Mouse (Mus musculus) embryonic facial prominence, embryonic 12.5 days (tissue): ENCODE results near the gene Prrt1. TPM values are rescaled to one million over a fixed set of nuclear protein-coding genes. Genes with fewer than 3 reads are reported as not detected.

ENCODE experiments used
- ATAC-seq: fragments of 200-750 bp; cut with Nextera tagmentation; 2 replicates; pipeline ENCODE4 v1.8.0; 2017; ENCODE audit not compliant: insufficient number of reproducible peaks, insufficient read depth, low FRiP score, low TSS enrichment
- H3K27ac ChIP-seq: fragments of 300-500 bp; sonication (generic); 2 replicates; pipeline ENCODE4 v1.5.1; 2016; ENCODE audit warnings: mild to moderate bottlenecking
- H3K27me3 ChIP-seq: fragments of 300-500 bp; sonication (generic); 2 replicates; pipeline ENCODE4 v1.6.1; 2016; ENCODE audit warnings: mild to moderate bottlenecking, moderate library complexity
- H3K36me3 ChIP-seq: fragments of 300-500 bp; sonication (generic); 2 replicates; pipeline ENCODE4 v1.6.1; 2016; ENCODE audit warnings: mild to moderate bottlenecking
- H3K4me1 ChIP-seq: fragments of 300-500 bp; sonication (generic); 2 replicates; pipeline ENCODE4 v1.6.1; 2016
- H3K4me2 ChIP-seq: fragments of 300-500 bp; sonication (generic); replicated peaks from 2 replicates; pipeline ENCODE4 v1.6.1; 2016; ENCODE audit warnings: mild to moderate bottlenecking, moderate library complexity
- H3K4me3 ChIP-seq: fragments of 300-500 bp; sonication (generic); 2 replicates; pipeline ENCODE4 v1.5.1; 2016; ENCODE audit warnings: mild to moderate bottlenecking
- H3K9ac ChIP-seq: fragments of 300-500 bp; sonication (generic); 2 replicates; pipeline ENCODE4 v1.6.1; 2016; ENCODE audit warnings: mild to moderate bottlenecking, moderate library complexity
- H3K9me3 ChIP-seq: fragments of 300-500 bp; sonication (generic); 2 replicates; pipeline ENCODE4 v1.6.1; 2016; ENCODE audit warnings: mild to moderate bottlenecking, moderate library complexity
- whole genome bisulfite sequencing: fragments of 180-500 bp; shearing (Covaris S2); methylation state at CpG from one replicate; pipeline ENCODE4 v1.1.7; 2016; 5-methylcytosine and 5-hydroxymethylcytosine counted together
- polyA plus RNA-seq: library from polyadenylated mRNA; unstranded; fragments of >200 nt; fragmentation: Nextera tagmentation; extraction: Ambion mirVana; gene quantifications from 2 replicates; pipeline ENCODE4 v1.2.1, GENCODE M21; 2016

Prrt1 gene
- polyA plus RNA-seq, 1 experiment from 2014 or later = 0.56 TPM

DNA sequence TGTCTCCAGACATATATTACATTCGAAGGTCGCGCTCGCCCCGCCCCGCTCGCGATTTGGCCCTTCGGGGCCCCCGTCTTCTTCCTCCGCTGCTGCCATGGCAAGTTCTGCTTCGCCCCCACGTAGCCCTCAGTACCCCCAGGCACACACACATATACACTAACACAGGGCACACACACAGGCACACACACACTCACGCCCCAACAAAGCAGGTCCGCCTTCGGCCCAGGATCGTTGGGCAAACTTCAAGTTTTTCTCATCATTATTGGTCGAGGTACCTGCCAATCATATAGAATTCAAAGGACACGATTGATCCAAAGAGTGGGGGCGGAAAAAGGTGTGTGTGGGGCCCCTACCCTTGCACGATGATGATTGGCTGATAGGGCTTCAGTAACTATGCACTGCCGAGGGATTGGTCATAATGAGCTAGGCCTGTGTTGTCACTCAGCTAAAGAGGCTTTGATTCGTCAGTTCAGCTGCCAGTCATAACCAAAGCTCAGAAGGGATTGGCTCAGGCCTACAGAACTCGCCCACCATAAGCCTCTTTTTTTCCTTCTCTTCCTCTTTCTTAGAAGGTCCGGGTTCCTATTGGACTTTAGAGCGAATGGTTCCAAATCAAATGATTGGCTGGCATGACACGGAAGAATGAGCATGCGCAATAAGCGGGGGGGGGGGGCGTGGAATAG, 25.8 kb upstream of the Prrt1 start, which contains the start of gene Rnf5:
Rnf5 (minus strand) TSS at position 316 of the 686 bp plus-strand sequence.
- Histone ChIP-seq H3K4me1 (peaks cover 40% of the 10 kb centered on the region), H3K9me3 (no peaks in the 10 kb centered on the region), H3K4me3 (peak within 1 kb of the TSS; percentile 97), H3K36me3 (peaks cover 23% of the 10 kb centered on the region), H3K4me2 (peak within 1 kb of the TSS; percentile 91), H3K27ac (peak within 1 kb of the TSS; percentile 91), H3K27me3 (no peaks in the 10 kb centered on the region), H3K9ac (peak within 1 kb of the TSS; percentile 97)
- WGBS = 2% methylated on average over 30 of the region's 30 CpGs
- peak; percentile 95 for ATAC-seq

DNA sequence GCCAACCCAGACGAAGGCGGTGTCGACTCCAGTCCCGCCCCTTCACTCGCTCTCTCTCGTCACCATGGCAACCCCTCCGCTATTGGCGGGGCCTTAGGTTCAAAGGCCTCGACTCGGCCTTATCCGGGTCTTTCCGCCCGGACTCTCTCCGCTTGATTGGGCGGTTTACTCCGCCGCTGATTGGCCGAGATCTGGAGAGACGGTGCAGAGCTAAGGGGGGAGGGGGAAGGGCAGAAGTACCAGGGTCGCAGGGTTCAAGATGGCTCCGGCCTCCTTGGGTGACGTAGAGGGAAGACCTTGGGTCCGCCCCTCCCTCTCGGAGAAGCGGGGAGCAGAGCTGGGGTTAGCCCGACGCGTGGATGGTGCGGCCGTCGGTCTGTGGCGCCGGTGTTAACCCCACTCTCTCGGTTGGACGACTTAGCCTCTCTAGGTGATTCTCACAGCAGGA, 25.2 kb upstream of the Prrt1 start, which contains the start of gene Agpat1:
Agpat1 (plus strand) TSS at position 202 of the 448 bp plus-strand sequence.
- Histone ChIP-seq H3K27ac (peak within 1 kb of the TSS; percentile 91), H3K9ac (peak within 1 kb of the TSS; percentile 97), H3K4me2 (peak within 1 kb of the TSS; percentile 91), H3K4me1 (peaks cover 41% of the 10 kb centered on the region), H3K36me3 (peaks cover 23% of the 10 kb centered on the region), H3K4me3 (peak within 1 kb of the TSS; percentile 97), H3K9me3 (no peaks in the 10 kb centered on the region), H3K27me3 (no peaks in the 10 kb centered on the region)
- WGBS = under 1% methylated on average over 34 of the region's 35 CpGs
- peak; percentile 80 for ATAC-seq

DNA sequence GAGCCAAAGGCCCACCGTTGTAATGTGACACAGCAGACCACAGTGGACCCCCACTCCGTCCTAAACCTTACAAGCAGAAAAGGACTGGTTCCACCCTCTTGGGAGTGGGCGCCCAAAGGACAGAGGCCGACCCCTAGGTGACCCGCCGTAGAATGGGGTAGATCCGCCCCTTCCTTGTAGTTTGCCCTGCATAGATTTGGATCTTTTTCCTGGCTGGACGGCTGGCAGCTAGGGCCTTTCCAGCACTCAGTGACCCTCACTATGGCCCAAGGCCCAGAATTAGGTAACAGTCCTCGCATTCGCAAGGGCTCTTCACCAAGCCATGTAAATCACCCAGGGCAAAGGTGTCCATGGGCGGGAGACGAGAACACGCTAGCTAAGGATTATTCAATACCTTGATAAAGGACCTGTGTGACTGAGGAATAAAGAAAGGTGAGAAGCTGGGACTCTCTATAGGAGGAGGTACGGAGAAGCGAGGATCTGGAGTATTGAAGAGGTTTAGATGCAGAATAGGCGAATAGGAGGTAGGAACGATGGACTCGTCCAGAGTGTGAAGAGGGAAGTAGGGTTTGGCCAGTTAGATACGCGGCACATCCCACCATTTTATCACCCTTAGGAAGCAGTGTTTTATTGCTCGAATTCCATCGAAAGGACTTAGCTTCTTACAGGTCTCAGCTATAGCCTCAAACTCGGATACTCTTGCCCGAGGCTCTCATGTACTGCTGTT, 24.7 kb upstream of the Prrt1 start:
- peaks cover 41% of the 10 kb centered on the region for H3K4me1 ChIP-seq
- ATAC-seq = no peak; the same call in 1 of the 2 replicates
- 17% methylated on average over 24 of the region's 24 CpGs for WGBS

DNA sequence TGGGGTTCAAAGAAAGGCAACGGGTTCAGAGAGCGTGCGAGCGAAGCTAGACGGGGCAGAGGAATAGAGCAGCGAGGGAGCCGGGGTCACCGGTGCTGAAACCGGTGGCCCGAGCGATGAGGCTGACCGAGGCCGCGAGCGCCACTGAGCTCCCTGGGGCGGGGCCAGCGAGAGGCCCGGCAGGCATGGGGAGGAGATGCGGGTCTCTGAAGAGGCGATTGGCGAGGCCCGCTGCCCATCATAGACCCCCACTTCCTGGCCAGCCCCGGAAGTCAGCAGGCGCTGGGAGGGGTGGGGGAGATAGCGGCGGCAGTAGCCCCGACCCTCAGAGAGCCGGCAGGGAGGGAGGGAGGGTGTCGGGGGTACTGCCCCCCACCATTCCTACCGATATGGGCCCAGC, 23.7 kb upstream of the Prrt1 start:
- Histone ChIP-seq H3K27ac (peak overlapping the region; percentile 91), H3K27me3 (no peaks in the 10 kb centered on the region), H3K4me2 (peak overlapping the region; percentile 91), H3K4me3 (peak overlapping the region; percentile 97), H3K9me3 (no peaks in the 10 kb centered on the region), H3K4me1 (peaks cover 41% of the 10 kb centered on the region), H3K36me3 (peaks cover 24% of the 10 kb centered on the region), H3K9ac (peak overlapping the region; percentile 97)
- WGBS = under 1% methylated on average over 30 of the region's 30 CpGs
- ATAC-seq = peak; percentile 42

More for the DNA sequence above, 24.7 kb upstream of the Prrt1 start:
- peak overlapping the region; percentile 97 for H3K9ac ChIP-seq
- H3K9me3 ChIP-seq = no peaks in the 10 kb centered on the region
- peak overlapping the region; percentile 97 for H3K4me3 ChIP-seq
- H3K36me3 ChIP-seq = peaks cover 23% of the 10 kb centered on the region
- peak overlapping the region; percentile 91 for H3K27ac ChIP-seq
- H3K4me2 ChIP-seq = peak overlapping the region; percentile 91
- H3K27me3 ChIP-seq = no peaks in the 10 kb centered on the region

DNA sequence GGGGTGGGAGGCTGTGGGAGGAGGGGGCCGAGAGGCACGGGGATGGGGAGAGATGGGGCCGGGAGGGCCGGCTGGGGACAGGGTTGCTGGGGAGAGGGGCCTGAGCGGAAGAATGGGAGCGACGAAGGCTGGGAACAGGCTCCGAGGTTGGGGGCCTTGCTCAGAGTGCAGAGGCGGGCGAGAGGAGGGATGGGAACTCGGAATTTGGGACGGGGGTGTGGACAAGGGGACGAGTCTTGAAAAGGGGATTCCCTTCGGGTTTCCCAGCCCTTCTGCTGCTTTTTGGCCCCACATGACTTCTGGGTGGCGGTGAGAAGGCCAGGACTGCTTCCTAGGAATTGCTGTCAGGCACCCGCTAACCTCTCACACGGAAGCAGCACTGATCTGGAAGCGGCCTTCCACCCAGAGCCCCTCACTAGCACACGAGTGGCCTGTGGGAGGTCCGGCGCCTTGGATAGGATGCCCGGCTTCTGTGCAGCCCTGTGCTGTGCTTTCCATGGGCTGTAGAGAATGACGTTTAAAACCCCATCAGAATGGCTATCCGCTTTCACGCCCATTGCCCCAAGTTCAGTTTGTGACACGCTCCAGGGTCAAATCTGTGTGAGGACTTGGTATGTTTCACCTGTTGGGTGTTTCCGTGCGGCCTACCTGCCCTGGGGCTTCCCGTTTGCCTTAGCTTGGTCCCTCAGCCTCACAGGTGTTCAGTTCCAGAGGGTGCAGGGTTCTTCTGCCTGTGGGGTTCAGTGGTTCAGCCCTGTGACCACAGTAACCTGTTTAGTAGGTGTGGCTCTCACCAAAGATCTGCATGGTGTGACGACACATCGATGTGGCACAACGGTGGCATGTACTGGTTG, 22.9 kb upstream of the Prrt1 start:
- Histone ChIP-seq H3K4me1 (peaks cover 41% of the 10 kb centered on the region), H3K36me3 (peaks cover 26% of the 10 kb centered on the region), H3K27ac (peak overlapping the region; percentile 91), H3K9me3 (no peaks in the 10 kb centered on the region), H3K9ac (peak overlapping the region; percentile 97), H3K4me3 (peak overlapping the region; percentile 97), H3K4me2 (peak overlapping the region; percentile 91), H3K27me3 (no peaks in the 10 kb centered on the region)
- no peak for ATAC-seq
- 16% methylated on average over 32 of the region's 32 CpGs for WGBS

DNA sequence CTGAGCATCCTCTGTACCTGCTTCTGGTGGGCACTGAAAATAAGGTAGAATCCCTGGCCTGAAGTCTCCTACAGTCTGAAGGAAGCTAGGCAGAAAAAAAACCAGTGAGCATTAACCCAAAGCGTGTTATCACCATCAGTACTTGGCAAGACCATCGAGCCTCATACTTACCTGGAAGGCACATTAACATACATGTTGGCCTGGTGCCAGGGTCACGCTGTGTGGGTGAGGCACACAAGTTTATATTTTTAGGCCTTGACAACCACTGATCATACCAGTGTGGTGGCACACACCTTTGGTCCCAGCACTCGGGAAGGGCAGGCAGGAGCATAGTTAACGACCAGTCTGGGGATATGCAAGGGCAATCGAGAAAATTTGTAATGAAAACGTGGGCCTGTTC, 21.3 kb upstream of the Prrt1 start:
- Histone ChIP-seq H3K4me3 (no peak overlapping the region), H3K36me3 (peaks cover 35% of the 10 kb centered on the region), H3K9me3 (no peaks in the 10 kb centered on the region), H3K27me3 (no peaks in the 10 kb centered on the region), H3K4me2 (no peak overlapping the region), H3K9ac (no peak overlapping the region), H3K4me1 (peaks cover 30% of the 10 kb centered on the region), H3K27ac (no peak overlapping the region)
- no peak for ATAC-seq
- WGBS = 89% methylated on average over 7 of the region's 7 CpGs

DNA sequence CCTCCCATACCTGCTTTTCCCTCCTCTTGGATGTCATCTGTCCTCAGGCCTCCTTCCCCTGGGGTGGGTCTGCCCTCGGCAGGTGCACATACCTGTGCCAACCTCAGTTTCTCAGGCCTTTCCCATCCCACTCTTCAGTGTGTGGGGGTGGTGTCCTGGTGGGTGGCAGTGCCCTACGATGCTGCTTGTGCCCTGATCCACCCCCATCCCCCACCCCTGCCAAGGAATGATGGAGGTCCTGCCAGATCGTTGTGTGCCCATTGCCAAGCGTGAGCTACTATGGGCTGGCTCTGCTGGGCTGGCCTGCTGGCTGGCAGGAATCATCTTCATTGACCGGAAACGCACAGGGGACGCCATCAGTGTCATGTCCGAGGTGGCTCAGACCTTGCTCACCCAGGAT, 18.3 kb upstream of the Prrt1 start:
- no peak for ATAC-seq
- WGBS = 91% methylated on average over 8 of the region's 8 CpGs
- Histone ChIP-seq H3K36me3 (peaks cover 53% of the 10 kb centered on the region), H3K27me3 (no peaks in the 10 kb centered on the region), H3K4me3 (no peak overlapping the region), H3K9me3 (no peaks in the 10 kb centered on the region), H3K4me2 (no peak overlapping the region), H3K9ac (no peak overlapping the region), H3K4me1 (peaks cover 19% of the 10 kb centered on the region), H3K27ac (no peak overlapping the region)

DNA sequence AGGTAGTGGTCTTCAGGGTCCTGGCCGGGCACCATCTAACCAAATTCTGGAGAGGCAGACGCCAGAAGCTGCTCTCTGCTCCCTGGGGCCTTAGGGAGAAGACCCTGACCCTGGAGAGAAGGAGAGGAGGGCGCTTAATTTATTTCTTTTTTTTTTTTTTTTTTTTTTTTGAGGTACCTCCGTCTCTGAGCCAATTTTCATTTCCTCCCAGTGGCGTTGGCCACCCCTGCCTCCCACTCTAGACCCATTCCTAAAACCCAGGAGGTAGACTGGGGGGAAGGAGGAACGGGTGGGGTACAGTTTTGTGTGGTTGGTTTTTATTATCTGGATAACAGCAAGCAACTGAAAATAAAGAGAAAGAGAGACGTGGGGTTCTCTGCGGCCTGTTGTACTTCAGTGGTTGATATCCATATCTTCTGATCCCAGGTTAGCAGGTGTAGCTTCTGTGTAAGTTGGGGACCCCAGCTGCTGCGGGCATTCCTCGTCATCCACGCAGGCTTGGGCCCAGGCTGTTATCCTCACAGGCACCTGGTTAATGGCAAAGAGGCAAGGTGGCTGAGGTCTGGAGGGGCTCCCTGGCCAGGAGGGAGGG, 16.2 kb upstream of the Prrt1 start:
- Histone ChIP-seq H3K4me1 (peaks cover 5% of the 10 kb centered on the region; the same call in 1 of the 2 replicates), H3K9ac (no peak overlapping the region), H3K27me3 (no peaks in the 10 kb centered on the region), H3K4me3 (no peak overlapping the region), H3K9me3 (no peaks in the 10 kb centered on the region), H3K4me2 (no peak overlapping the region), H3K36me3 (peaks cover 64% of the 10 kb centered on the region), H3K27ac (no peak overlapping the region)
- no peak for ATAC-seq
- 86% methylated on average over 11 of the region's 11 CpGs for WGBS

DNA sequence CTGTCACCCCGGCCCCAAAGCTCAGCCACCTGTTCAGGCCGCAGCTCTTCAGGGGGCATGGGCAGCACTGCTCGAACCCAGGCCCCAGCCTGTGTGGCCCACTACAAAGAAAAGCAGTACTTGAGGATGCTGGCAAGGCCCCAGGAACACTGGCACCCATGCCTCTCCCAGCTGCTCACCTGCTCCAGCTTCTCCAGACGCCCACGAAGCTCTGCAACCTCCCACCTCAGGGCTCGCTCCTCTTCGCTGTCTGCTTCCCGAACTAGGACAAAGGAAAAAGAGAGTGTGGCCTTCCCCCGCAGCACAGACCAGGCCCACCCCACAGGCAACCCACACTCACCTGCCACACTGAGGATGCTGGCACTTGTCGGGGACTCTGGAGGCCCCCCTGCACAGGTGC, 15.5 kb upstream of the Prrt1 start:
- 93% methylated on average over 10 of the region's 10 CpGs for WGBS
- H3K4me2 ChIP-seq = no peak overlapping the region; the same call in 1 of the 2 replicates
- H3K9ac ChIP-seq = no peak overlapping the region
- no peaks in the 10 kb centered on the region for H3K4me1 ChIP-seq
- H3K27me3 ChIP-seq = no peaks in the 10 kb centered on the region
- H3K4me3 ChIP-seq = no peak overlapping the region
- no peak overlapping the region for H3K27ac ChIP-seq
- peaks cover 62% of the 10 kb centered on the region for H3K36me3 ChIP-seq
- no peaks in the 10 kb centered on the region for H3K9me3 ChIP-seq
- no peak for ATAC-seq

DNA sequence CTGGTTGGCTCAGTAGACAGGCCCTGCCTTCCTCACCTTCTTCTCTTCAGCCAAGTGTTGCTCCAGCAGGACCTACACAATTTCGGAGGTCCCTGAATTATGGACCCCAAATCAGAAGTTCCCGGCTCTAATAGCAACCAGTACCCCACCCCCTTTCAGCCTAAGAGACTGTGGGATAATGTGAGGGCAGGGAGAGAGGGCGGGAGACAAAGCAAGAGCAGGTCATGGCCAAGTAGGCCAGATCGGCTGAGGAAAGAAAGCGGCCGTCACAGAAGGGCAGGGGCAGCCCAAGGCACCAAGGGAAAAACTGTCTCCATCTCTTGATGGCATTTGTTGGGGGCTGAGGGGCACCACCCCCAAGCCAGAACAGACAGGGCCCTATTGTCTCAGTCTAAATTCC, 13.5 kb upstream of the Prrt1 start, which contains the start of gene Egfl8:
Egfl8 (minus strand) TSS at position 101 of the 400 bp plus-strand sequence.
- 44% methylated on average over 6 of the region's 6 CpGs for WGBS
- Histone ChIP-seq H3K27me3 (no peaks in the 10 kb centered on the region), H3K4me1 (no peaks in the 10 kb centered on the region), H3K36me3 (peaks cover 62% of the 10 kb centered on the region), H3K4me3 (no peak within 1 kb of the TSS), H3K4me2 (no peak within 1 kb of the TSS), H3K9me3 (no peaks in the 10 kb centered on the region), H3K9ac (no peak within 1 kb of the TSS), H3K27ac (no peak within 1 kb of the TSS; the same call in 1 of the 2 replicates)
- no peak for ATAC-seq

DNA sequence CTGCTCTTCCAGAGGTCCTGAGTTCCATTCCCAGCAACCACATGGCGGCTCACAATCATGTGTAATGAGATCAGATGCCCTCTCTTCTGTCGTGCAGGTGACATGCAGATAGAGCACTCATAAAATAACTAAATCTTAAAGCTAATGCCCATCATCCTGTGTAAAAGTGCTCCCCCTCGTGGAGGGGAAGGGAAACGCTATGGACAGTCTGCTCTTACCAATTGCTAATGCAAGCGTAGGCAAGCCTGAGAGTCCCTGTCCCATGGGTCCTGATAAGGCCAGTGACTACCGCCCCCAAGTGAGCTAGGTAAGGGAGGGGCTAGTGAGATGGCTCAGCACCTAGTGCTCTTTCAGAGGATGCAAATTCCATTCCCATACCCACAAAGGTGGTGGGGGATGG, 10.3 kb upstream of the Prrt1 start:
- no peak overlapping the region for H3K4me3 ChIP-seq
- no peak overlapping the region for H3K9ac ChIP-seq
- H3K9me3 ChIP-seq = no peaks in the 10 kb centered on the region
- ATAC-seq = no peak
- no peaks in the 10 kb centered on the region for H3K4me1 ChIP-seq
- 16% methylated on average over 6 of the region's 6 CpGs for WGBS
- no peaks in the 10 kb centered on the region for H3K27me3 ChIP-seq
- H3K4me2 ChIP-seq = no peak overlapping the region
- no peak overlapping the region for H3K27ac ChIP-seq
- H3K36me3 ChIP-seq = peaks cover 54% of the 10 kb centered on the region
